Mouse (Mus musculus): ENCODE results near the gene Map3k1.

Map3k1 gene

DNA sequence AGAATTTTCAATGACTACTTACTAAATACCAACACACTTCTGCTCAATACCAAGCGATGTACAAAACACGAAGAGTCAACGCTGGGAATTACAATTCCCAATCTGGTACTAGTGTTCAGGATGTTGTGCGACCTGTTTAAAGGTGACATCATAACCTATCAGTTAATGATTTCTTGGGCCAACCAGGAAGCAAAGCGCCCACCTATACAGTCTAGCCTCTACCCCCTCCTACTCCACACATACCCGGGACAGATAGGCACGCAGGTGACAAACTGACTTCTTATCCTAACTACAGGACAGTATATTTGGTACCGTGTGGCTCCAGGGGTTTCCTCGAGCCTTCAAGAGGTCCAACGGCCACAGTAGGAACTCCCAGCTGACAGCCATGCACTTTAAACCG is 5.9 kb downstream of the Map3k1 start:
- Histone ChIP-seq H3K4me1 (replicated peaks; ENCODE audit: low read depth, low read length) (peaks cover 72% of the 10 kb centered on the region), H3K36me3 (ENCODE audit: insufficient read depth, low read length) (no peaks in the 10 kb centered on the region), H3K4me3 (replicated peaks; ENCODE audit: low read length) (no peak overlapping the region), H3K27me3 (ENCODE audit: insufficient read depth, low read length) (no peaks in the 10 kb centered on the region; the same call in 1 of the 2 replicates), H3K9me3 (ENCODE audit: low read length) (no peaks in the 10 kb centered on the region)
- no peak for TF ChIP-seq POU5F1 (IDR thresholded peaks at IDR 0.05; ENCODE audit: borderline replicate concordance, low read length)
- TF ChIP-seq CTCF (conservative IDR thresholded peaks at IDR 0.05; ENCODE audit: low read length), result no peak
- no peak for TF ChIP-seq NANOG (IDR thresholded peaks at IDR 0.05; ENCODE audit: borderline replicate concordance, low read length)

DNA sequence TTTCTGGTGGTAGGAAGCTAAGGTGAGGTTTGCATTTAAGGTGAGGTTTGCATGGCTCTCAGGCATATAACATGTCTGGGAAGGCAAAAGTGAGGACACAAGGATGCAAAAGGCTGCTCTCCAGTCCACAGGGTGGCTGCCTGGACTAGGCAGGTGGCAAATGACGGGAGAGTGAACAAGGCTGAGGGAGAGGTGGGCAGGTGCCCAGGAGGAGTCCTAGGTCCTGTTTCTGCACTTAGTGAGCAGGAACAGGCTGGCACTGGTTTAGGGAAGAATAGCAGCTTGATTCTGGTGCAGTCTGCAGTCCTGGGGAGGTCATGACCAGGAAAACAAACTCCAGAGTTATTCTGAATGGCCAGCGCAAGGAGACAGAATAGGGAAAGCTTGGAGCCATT is 6.5 kb downstream of the Map3k1 start:
- Histone ChIP-seq H3K4me3 (replicated peaks; ENCODE audit: low read length) (no peak overlapping the region), H3K4me1 (replicated peaks; ENCODE audit: low read depth, low read length) (peaks cover 77% of the 10 kb centered on the region), H3K9me3 (ENCODE audit: low read length) (no peaks in the 10 kb centered on the region), H3K36me3 (ENCODE audit: insufficient read depth, low read length) (no peaks in the 10 kb centered on the region), H3K27me3 (ENCODE audit: insufficient read depth, low read length) (no peaks in the 10 kb centered on the region; the same call in 1 of the 2 replicates)
- TF ChIP-seq NANOG (IDR thresholded peaks at IDR 0.05; ENCODE audit: borderline replicate concordance, low read length) (no peak), CTCF (conservative IDR thresholded peaks at IDR 0.05; ENCODE audit: low read length) (no peak), POU5F1 (IDR thresholded peaks at IDR 0.05; ENCODE audit: borderline replicate concordance, low read length) (no peak)

GRCm38 (mm10) chr13:111801662-111802270 is 7.0 kb downstream of the Map3k1 start:
- Histone ChIP-seq H3K4me3 (replicated peaks; ENCODE audit: low read length) (no peak overlapping the region), H3K4me1 (replicated peaks; ENCODE audit: low read depth, low read length) (peaks cover 77% of the 10 kb centered on the region), H3K27me3 (ENCODE audit: insufficient read depth, low read length) (no peaks in the 10 kb centered on the region), H3K36me3 (ENCODE audit: insufficient read depth, low read length) (no peaks in the 10 kb centered on the region), H3K9me3 (ENCODE audit: low read length) (no peaks in the 10 kb centered on the region)
- no peak for TF ChIP-seq POU5F1 (IDR thresholded peaks at IDR 0.05; ENCODE audit: borderline replicate concordance, low read length)
- TF ChIP-seq NANOG (IDR thresholded peaks at IDR 0.05; ENCODE audit: borderline replicate concordance, low read length), result no peak
- 0 out of 2 replicates have a peak, but pooled peaks have one; percentile 9 for TF ChIP-seq CTCF (conservative IDR thresholded peaks at IDR 0.05; ENCODE audit: low read length)

DNA sequence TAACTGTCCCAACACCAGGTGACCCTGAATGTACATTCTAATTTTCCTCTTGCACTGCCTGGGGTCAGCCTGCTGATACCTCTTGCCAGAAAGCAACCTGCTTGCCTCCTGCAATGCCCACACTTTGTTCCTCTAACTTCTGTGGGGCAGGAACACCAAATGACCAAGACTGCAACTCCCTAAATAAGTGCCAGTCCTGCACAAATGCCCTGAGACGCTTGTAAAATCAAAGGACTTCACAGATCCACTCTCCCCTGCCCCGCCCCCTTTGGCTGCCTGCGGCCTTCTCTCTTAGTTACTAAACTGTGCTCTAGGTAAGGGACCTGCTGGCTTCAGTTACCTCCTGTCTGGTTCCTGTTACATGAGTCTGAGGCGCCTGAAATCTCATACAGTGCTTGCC is 7.9 kb downstream of the Map3k1 start:
- H3K4me1 ChIP-seq (replicated peaks; ENCODE audit: low read depth, low read length), result peaks cover 84% of the 10 kb centered on the region
- TF ChIP-seq CTCF (conservative IDR thresholded peaks at IDR 0.05; ENCODE audit: low read length) (no peak), POU5F1 (IDR thresholded peaks at IDR 0.05; ENCODE audit: borderline replicate concordance, low read length) (no peak), NANOG (IDR thresholded peaks at IDR 0.05; ENCODE audit: borderline replicate concordance, low read length) (no peak)
- H3K36me3 ChIP-seq (ENCODE audit: insufficient read depth, low read length), result 0 out of 2 replicates have a peak, but pooled peaks cover under 1% of the 10 kb centered on the region
- H3K4me3 ChIP-seq (replicated peaks; ENCODE audit: low read length), result no peak overlapping the region
- H3K9me3 ChIP-seq (ENCODE audit: low read length), result no peaks in the 10 kb centered on the region
- H3K27me3 ChIP-seq (ENCODE audit: insufficient read depth, low read length), result no peaks in the 10 kb centered on the region

- Histone ChIP-seq H3K36me3 (ENCODE audit: insufficient read depth, low read length) (peaks cover 10% of the 10 kb centered on the region; the same call in 1 of the 2 replicates), H3K4me3 (replicated peaks; ENCODE audit: low read length) (no peak overlapping the region), H3K27me3 (ENCODE audit: insufficient read depth, low read length) (no peaks in the 10 kb centered on the region), H3K4me1 (replicated peaks; ENCODE audit: low read depth, low read length) (peaks cover 76% of the 10 kb centered on the region), H3K9me3 (ENCODE audit: low read length) (no peaks in the 10 kb centered on the region)
- TF ChIP-seq NANOG (IDR thresholded peaks at IDR 0.05; ENCODE audit: borderline replicate concordance, low read length), result no peak
- TF ChIP-seq POU5F1 (IDR thresholded peaks at IDR 0.05; ENCODE audit: borderline replicate concordance, low read length), result no peak
- TF ChIP-seq CTCF (conservative IDR thresholded peaks at IDR 0.05; ENCODE audit: low read length), result no peak
Observed at GRCm38 (mm10) chr13:111798044-111798443, 10.7 kb downstream of the Map3k1 start.

DNA sequence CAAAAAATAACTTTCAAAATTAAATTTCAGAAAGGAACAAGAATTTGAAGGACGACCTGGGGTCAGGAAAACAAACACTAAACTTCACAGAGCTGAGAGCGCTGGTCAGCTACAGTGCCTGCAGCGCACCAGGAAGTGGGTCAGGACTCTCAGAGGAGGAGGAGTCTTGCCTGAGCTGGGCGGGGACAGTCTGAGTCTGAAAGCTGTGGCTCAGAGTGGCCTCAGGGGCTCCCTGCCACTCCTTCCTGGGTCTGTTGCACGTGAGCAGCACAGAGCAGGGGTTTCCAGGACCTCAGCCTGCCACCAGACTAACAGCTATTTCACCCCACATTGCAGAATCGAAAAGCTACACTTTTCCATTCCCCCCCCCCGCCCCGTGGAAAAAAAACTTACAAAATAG is 11.8 kb downstream of the Map3k1 start:
- no peak for TF ChIP-seq POU5F1 (IDR thresholded peaks at IDR 0.05; ENCODE audit: borderline replicate concordance, low read length)
- no peak for TF ChIP-seq CTCF (conservative IDR thresholded peaks at IDR 0.05; ENCODE audit: low read length)
- no peak for TF ChIP-seq NANOG (IDR thresholded peaks at IDR 0.05; ENCODE audit: borderline replicate concordance, low read length)
- H3K4me1 ChIP-seq (replicated peaks; ENCODE audit: low read depth, low read length), result peaks cover 76% of the 10 kb centered on the region
- peaks cover 10% of the 10 kb centered on the region; the same call in 1 of the 2 replicates for H3K36me3 ChIP-seq (ENCODE audit: insufficient read depth, low read length)

DNA sequence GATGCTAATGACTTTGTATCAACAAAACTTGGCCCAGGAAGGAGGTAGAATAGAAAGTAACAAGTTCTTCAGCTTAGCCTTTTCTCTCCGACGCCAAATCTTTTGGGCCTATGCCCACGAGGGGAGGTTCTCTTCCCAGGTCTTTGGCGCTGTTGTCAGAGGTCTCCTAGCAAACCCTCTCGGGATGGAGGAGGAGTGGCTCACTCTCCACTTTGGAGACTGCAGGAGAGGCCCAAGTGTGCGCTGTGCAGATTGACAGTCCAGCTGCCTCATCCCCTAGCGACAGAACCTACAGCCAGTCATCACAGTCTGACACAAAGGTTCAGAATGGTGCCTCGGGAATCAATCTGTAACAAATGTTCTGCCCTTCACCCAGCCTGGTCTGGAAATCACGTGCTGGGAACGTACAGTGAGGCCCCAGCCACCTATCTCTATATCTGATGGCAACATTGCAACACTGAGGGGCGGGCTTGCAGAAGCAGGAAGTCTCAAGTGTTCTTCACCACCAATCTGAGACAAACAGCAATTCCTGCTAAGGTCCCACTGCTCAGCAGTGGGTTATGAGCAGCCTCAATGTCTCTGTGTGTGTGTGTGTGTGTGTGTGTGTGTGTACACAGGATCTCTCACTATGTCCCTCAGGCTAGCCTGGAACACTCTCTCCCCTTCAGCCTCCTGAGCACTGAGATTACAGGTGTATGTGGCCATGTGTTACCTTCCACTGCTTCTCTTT is 12.4 kb downstream of the Map3k1 start:
- Histone ChIP-seq H3K4me3 (replicated peaks; ENCODE audit: low read length) (no peak overlapping the region), H3K4me1 (replicated peaks; ENCODE audit: low read depth, low read length) (peaks cover 76% of the 10 kb centered on the region), H3K36me3 (ENCODE audit: insufficient read depth, low read length) (peaks cover 10% of the 10 kb centered on the region; the same call in 1 of the 2 replicates), H3K9me3 (ENCODE audit: low read length) (no peaks in the 10 kb centered on the region), H3K27me3 (ENCODE audit: insufficient read depth, low read length) (no peaks in the 10 kb centered on the region)
- TF ChIP-seq NANOG (IDR thresholded peaks at IDR 0.05; ENCODE audit: borderline replicate concordance, low read length) (no peak), CTCF (conservative IDR thresholded peaks at IDR 0.05; ENCODE audit: low read length) (no peak), POU5F1 (IDR thresholded peaks at IDR 0.05; ENCODE audit: borderline replicate concordance, low read length) (no peak)

More for the DNA sequence above, 11.8 kb downstream of the Map3k1 start:
- no peaks in the 10 kb centered on the region for H3K27me3 ChIP-seq (ENCODE audit: insufficient read depth, low read length)
- no peaks in the 10 kb centered on the region for H3K9me3 ChIP-seq (ENCODE audit: low read length)
- H3K4me3 ChIP-seq (replicated peaks; ENCODE audit: low read length), result peak overlapping the region; percentile 26; the same call in 1 of the 2 replicates

DNA sequence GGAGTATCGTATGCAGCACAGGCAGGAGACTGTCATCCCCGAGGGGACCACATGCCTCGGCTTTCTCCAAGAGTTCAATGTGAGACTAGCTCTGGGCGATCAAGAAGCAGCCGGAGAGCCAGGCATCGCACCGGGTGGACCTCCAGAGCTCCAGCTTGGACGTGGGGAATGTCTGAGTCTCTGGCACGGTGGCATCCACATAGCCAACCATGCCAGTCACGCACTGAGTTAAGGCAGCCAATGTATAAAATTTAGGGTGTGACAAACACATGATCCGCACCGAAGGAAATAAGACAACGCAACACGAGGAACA is 15.9 kb downstream of the Map3k1 start:
- peaks cover 84% of the 10 kb centered on the region for H3K4me1 ChIP-seq (replicated peaks; ENCODE audit: low read depth, low read length)
- no peaks in the 10 kb centered on the region for H3K27me3 ChIP-seq (ENCODE audit: insufficient read depth, low read length)
- no peaks in the 10 kb centered on the region for H3K9me3 ChIP-seq (ENCODE audit: low read length)
- TF ChIP-seq NANOG (IDR thresholded peaks at IDR 0.05; ENCODE audit: borderline replicate concordance, low read length), result no peak
- no peak for TF ChIP-seq POU5F1 (IDR thresholded peaks at IDR 0.05; ENCODE audit: borderline replicate concordance, low read length)
- TF ChIP-seq CTCF (conservative IDR thresholded peaks at IDR 0.05; ENCODE audit: low read length), result no peak
- peaks cover 10% of the 10 kb centered on the region; the same call in 1 of the 2 replicates for H3K36me3 ChIP-seq (ENCODE audit: insufficient read depth, low read length)
- H3K4me3 ChIP-seq (replicated peaks; ENCODE audit: low read length), result no peak overlapping the region

Data from E14TG2a.4 (cell line).